Comparison of ENCODE assay signal across 17 mouse cellular contexts in genomic region chr2:122863343-122863970, GRCm38 (mm10).
A peak's percentile ranks its signal among the peaks of the same experiment; 100 is the strongest.
DNase-seq lines count a peak whose midpoint lies in the region; ATAC-seq lines count a peak whose summit lies in the region.
"Had no signal": no experiment of that assay in that cellular context is flagged by ENCODE, and none has a peak within 500 bp of the region (broad histone marks: within the 10 kb centered on the region; RNA-seq: fewer than 3 reads in every experiment).

No protein-coding gene starts in this region.

- H3K9me3 ChIP-seq in kidney, embryonic 15.5 days (replicated peaks): no peaks in the 10 kb centered on the region
- H3K9me3 ChIP-seq in midbrain, embryonic 13.5 days: no peaks in the 10 kb centered on the region
- H3K9me3 ChIP-seq in neural tube, embryonic 15.5 days (replicated peaks): no peaks in the 10 kb centered on the region
- H3K9me3 ChIP-seq: embryonic facial prominence, embryonic 12.5 days; limb, embryonic 12.5 days; liver, embryonic 13.5 days; lung, embryonic 15.5 days had no signal

- H3K36me3 ChIP-seq in kidney, embryonic 15.5 days: no peaks in the 10 kb centered on the region
- H3K36me3 ChIP-seq in midbrain, embryonic 13.5 days: no peaks in the 10 kb centered on the region
- no peaks in the 10 kb centered on the region for H3K36me3 ChIP-seq in neural tube, embryonic 15.5 days
- H3K36me3 ChIP-seq: embryonic facial prominence, embryonic 12.5 days; limb, embryonic 12.5 days; liver, embryonic 13.5 days; lung, embryonic 15.5 days had no signal

- H3K4me3 ChIP-seq in kidney, embryonic 15.5 days (replicated peaks): no peak overlapping the region
- H3K4me3 ChIP-seq in midbrain, embryonic 13.5 days (replicated peaks): no peak overlapping the region
- no peak overlapping the region for H3K4me3 ChIP-seq in neural tube, embryonic 15.5 days (replicated peaks)
- H3K4me3 ChIP-seq: embryonic facial prominence, embryonic 12.5 days; limb, embryonic 12.5 days; liver, embryonic 13.5 days; lung, embryonic 15.5 days had no signal

- 71% methylated on average over 15 of the region's 15 CpGs for WGBS in kidney, embryonic 15.5 days
- 58% methylated on average over 15 of the region's 15 CpGs for WGBS in midbrain, embryonic 13.5 days
- WGBS in neural tube, embryonic 15.5 days: 45% methylated on average over 15 of the region's 15 CpGs

- no peaks in the 10 kb centered on the region for H3K27me3 ChIP-seq in kidney, embryonic 15.5 days
- no peaks in the 10 kb centered on the region for H3K27me3 ChIP-seq in midbrain, embryonic 13.5 days
- no peaks in the 10 kb centered on the region for H3K27me3 ChIP-seq in neural tube, embryonic 15.5 days (replicated peaks)
- H3K27me3 ChIP-seq: embryonic facial prominence, embryonic 12.5 days; limb, embryonic 12.5 days; liver, embryonic 13.5 days; lung, embryonic 15.5 days had no signal

- ATAC-seq in kidney, embryonic 15.5 days (replicated peaks; ENCODE audit: low FRiP score): no peak
- peak; percentile 77 for ATAC-seq in midbrain, embryonic 13.5 days
- peak; percentile 83; the same call in 1 of the 2 replicates for ATAC-seq in neural tube, embryonic 15.5 days (ENCODE audit: low FRiP score)

- H3K4me1 ChIP-seq in kidney, embryonic 15.5 days: no peaks in the 10 kb centered on the region
- no peaks in the 10 kb centered on the region for H3K4me1 ChIP-seq in midbrain, embryonic 13.5 days (replicated peaks)
- no peaks in the 10 kb centered on the region for H3K4me1 ChIP-seq in neural tube, embryonic 15.5 days
- H3K4me1 ChIP-seq: embryonic facial prominence, embryonic 12.5 days; limb, embryonic 12.5 days; liver, embryonic 13.5 days; lung, embryonic 15.5 days had no signal

- H3K4me2 ChIP-seq in kidney, embryonic 15.5 days: no peak overlapping the region
- peak overlapping the region; percentile 13; the same call in 1 of the 2 replicates for H3K4me2 ChIP-seq in midbrain, embryonic 13.5 days (replicated peaks)
- H3K4me2 ChIP-seq in neural tube, embryonic 15.5 days: peak overlapping the region; percentile 20
- H3K4me2 ChIP-seq: embryonic facial prominence, embryonic 12.5 days; limb, embryonic 12.5 days; liver, embryonic 13.5 days; lung, embryonic 15.5 days had no signal

- H3K9ac ChIP-seq in kidney, embryonic 15.5 days: no peak overlapping the region
- no peak overlapping the region for H3K9ac ChIP-seq in midbrain, embryonic 13.5 days (replicated peaks)
- no peak overlapping the region for H3K9ac ChIP-seq in neural tube, embryonic 15.5 days (replicated peaks)
- H3K9ac ChIP-seq: embryonic facial prominence, embryonic 12.5 days; limb, embryonic 12.5 days; liver, embryonic 13.5 days; lung, embryonic 15.5 days had no signal

- H3K27ac ChIP-seq in kidney, embryonic 15.5 days: no peak overlapping the region
- peak overlapping the region; percentile 56; the same call in 1 of the 2 replicates for H3K27ac ChIP-seq in midbrain, embryonic 13.5 days
- H3K27ac ChIP-seq in neural tube, embryonic 15.5 days (replicated peaks): peak overlapping the region; percentile 30; the same call in 1 of the 2 replicates
- H3K27ac ChIP-seq: embryonic facial prominence, embryonic 12.5 days; limb, embryonic 12.5 days; liver, embryonic 13.5 days; lung, embryonic 15.5 days had no signal

- peak; percentile 9 to 11 for DNase-seq in cerebellum, postnatal 10 days
- no peak for DNase-seq in cerebellum, adult 8-10 months
- DNase-seq in kidney, postnatal 14 days: peak; percentile 1
- no peak for DNase-seq in spleen, adult 18-20 months
- no peak for DNase-seq in retina, postnatal 1 day
- DNase-seq: adrenal gland, postnatal 10 days; gastrocnemius, postnatal 25 days; kidney, adult 2 months; liver, embryonic 13.5 days; right cerebral cortex, postnatal 25 days; thymus, postnatal 25 days had no signal

Comparison
In these comparisons a context has a peak if more than half of its experiments do, and no peak if none do; other contexts are left out.
1. DNase-seq: peak in cerebellum, postnatal 10 days (2 of 2) and kidney, postnatal 14 days (single experiment); none in cerebellum, adult 8-10 months (single experiment), spleen, adult 18-20 months (0 of 2) and retina, postnatal 1 day (single experiment).